Mouse (Mus musculus) fat pad, adult 2 months (tissue): ENCODE results near the gene Dad1.

ENCODE experiments used
- DNase-seq: peaks from one replicate; pipeline ENCODE4 v3.0.0-alpha.2; 2011; ENCODE audit warnings: low read depth, low spot score; ENCODE audit errors: extremely low read depth

Gene Dad1

GRCm38 (mm10) chr14:54253741-54254291 lies at the start of gene Dad1, which contains the start of gene Abhd4:
Gene Dad1 (minus strand): TSS chr14:54254104.
Gene Abhd4 (plus strand): TSS chr14:54254188.
- DNase-seq: peak; percentile 84

GRCm38 (mm10) chr14:54300676-54301075 lies 46.8 kb upstream of the Dad1 start:
- peak; percentile 81 for DNase-seq

GRCm38 (mm10) chr14:54300136-54300535 lies 46.2 kb upstream of the Dad1 start:
- peak; percentile 83 for DNase-seq

GRCm38 (mm10) chr14:54284839-54285238 lies 30.9 kb upstream of the Dad1 start, which contains the start of gene Olfr49:
Gene Olfr49 (minus strand): TSS chr14:54284939.
- no peak for DNase-seq

- DNase-seq: no peak
These were observed 22.5 kb upstream of the Dad1 start for GRCm38 (mm10) chr14:54276446-54276845.

GRCm38 (mm10) chr14:54272696-54273095 lies 18.8 kb upstream of the Dad1 start:
- no peak for DNase-seq

GRCm38 (mm10) chr14:54271976-54272606 lies 18.2 kb upstream of the Dad1 start:
- no peak for DNase-seq

GRCm38 (mm10) chr14:54270413-54270812 lies 16.5 kb upstream of the Dad1 start:
- DNase-seq: no peak

- no peak for DNase-seq
These were observed 15.7 kb upstream of the Dad1 start for GRCm38 (mm10) chr14:54269566-54269965.

GRCm38 (mm10) chr14:54267966-54268365 lies 14.1 kb upstream of the Dad1 start:
- no peak for DNase-seq

GRCm38 (mm10) chr14:54265951-54266350 lies 12.0 kb upstream of the Dad1 start:
- no peak for DNase-seq

- DNase-seq: no peak
These were observed 11.2 kb upstream of the Dad1 start for GRCm38 (mm10) chr14:54265093-54265492.

GRCm38 (mm10) chr14:54264231-54264630 lies 10.3 kb upstream of the Dad1 start:
- no peak for DNase-seq

GRCm38 (mm10) chr14:54263099-54263498 lies 9.2 kb upstream of the Dad1 start:
- no peak for DNase-seq

GRCm38 (mm10) chr14:54262622-54263021 lies 8.7 kb upstream of the Dad1 start:
- DNase-seq: no peak

- DNase-seq: no peak
These were observed 7.5 kb upstream of the Dad1 start for GRCm38 (mm10) chr14:54261386-54261785.

- DNase-seq: no peak
These were observed 6.3 kb upstream of the Dad1 start for GRCm38 (mm10) chr14:54260196-54260595.

GRCm38 (mm10) chr14:54259722-54260085 lies 5.8 kb upstream of the Dad1 start:
- no peak for DNase-seq

- peak; percentile 31 for DNase-seq
These were observed 5.3 kb upstream of the Dad1 start for GRCm38 (mm10) chr14:54259003-54259721.

GRCm38 (mm10) chr14:54258131-54258670 lies 4.3 kb upstream of the Dad1 start:
- no peak for DNase-seq

GRCm38 (mm10) chr14:54254670-54255202 lies 832 bp upstream of the Dad1 start:
- DNase-seq: no peak

- DNase-seq: no peak
These were observed 3.8 kb downstream of the Dad1 start for GRCm38 (mm10) chr14:54250122-54250521.
